Mouse (Mus musculus) liver, embryonic 16.5 days (tissue): Measurements from ENCODE around the gene Zfp36l2. TPM values are rescaled to one million over a fixed set of nuclear protein-coding genes. Genes with fewer than 3 reads are reported as not detected.

Source experiments
- ATAC-seq: fragments of 200-750 bp; cut with Nextera tagmentation; 2 replicates; pipeline ENCODE4 v1.8.0; 2017; ENCODE audit warnings: low read depth, mild to moderate bottlenecking, moderate number of reproducible peaks, moderate library complexity
- H3K27ac ChIP-seq: fragments of 300-500 bp; sonication (generic); 2 replicates; pipeline ENCODE4 v1.5.1; 2014; ENCODE audit warnings: mild to moderate bottlenecking, low read length
- H3K27me3 ChIP-seq: fragments of 300-500 bp; sonication (generic); 2 replicates; pipeline ENCODE4 v1.6.1; 2014; ENCODE audit warnings: low read depth, low read length, mixed read lengths; ENCODE audit not compliant: control insufficient read depth, insufficient read depth
- H3K36me3 ChIP-seq: fragments of 300-500 bp; sonication (generic); 2 replicates; pipeline ENCODE4 v1.6.1; 2014; ENCODE audit warnings: mild to moderate bottlenecking; ENCODE audit not compliant: control insufficient read depth, insufficient read depth
- H3K4me1 ChIP-seq: fragments of 300-500 bp; sonication (generic); 2 replicates; pipeline ENCODE4 v1.6.1; 2014; ENCODE audit warnings: low read depth, low read length, mixed read lengths; ENCODE audit not compliant: control insufficient read depth
- H3K4me2 ChIP-seq: fragments of 300-500 bp; sonication (generic); 2 replicates; pipeline ENCODE4 v1.6.1; 2014; ENCODE audit warnings: low read depth, low read length, mixed read lengths
- H3K4me3 ChIP-seq: fragments of 300-500 bp; sonication (generic); 2 replicates; pipeline ENCODE4 v1.5.1; 2014; ENCODE audit warnings: low read depth, mild to moderate bottlenecking, low read length
- H3K9ac ChIP-seq: fragments of 300-500 bp; sonication (generic); 2 replicates; pipeline ENCODE4 v1.6.1; 2014; ENCODE audit warnings: low read depth, low read length
- H3K9me3 ChIP-seq: fragments of 300-500 bp; sonication (generic); replicated peaks from 2 replicates; pipeline ENCODE4 v1.6.1; 2016; ENCODE audit warnings: low read length; ENCODE audit not compliant: control insufficient read depth
- WGBS: fragments of 180-500 bp; shearing (Covaris S2); extraction: QIAGEN DNeasy Blood & Tissue Kit; methylation state at CpG from one replicate; pipeline ENCODE4 v1.1.7; 2014; ENCODE audit not compliant: insufficient replicate concordance; 5-methylcytosine and 5-hydroxymethylcytosine counted together
- polyA plus RNA-seq: library from polyadenylated mRNA; unstranded; fragments of >200 nt; fragmentation: Nextera tagmentation; extraction: Ambion mirVana; gene quantifications from 2 replicates; pipeline ENCODE4 v1.2.1, GENCODE M21; 2015

Gene Zfp36l2
- polyA plus RNA-seq, 1 experiment from 2014 or later, result 4.6 TPM

DNA sequence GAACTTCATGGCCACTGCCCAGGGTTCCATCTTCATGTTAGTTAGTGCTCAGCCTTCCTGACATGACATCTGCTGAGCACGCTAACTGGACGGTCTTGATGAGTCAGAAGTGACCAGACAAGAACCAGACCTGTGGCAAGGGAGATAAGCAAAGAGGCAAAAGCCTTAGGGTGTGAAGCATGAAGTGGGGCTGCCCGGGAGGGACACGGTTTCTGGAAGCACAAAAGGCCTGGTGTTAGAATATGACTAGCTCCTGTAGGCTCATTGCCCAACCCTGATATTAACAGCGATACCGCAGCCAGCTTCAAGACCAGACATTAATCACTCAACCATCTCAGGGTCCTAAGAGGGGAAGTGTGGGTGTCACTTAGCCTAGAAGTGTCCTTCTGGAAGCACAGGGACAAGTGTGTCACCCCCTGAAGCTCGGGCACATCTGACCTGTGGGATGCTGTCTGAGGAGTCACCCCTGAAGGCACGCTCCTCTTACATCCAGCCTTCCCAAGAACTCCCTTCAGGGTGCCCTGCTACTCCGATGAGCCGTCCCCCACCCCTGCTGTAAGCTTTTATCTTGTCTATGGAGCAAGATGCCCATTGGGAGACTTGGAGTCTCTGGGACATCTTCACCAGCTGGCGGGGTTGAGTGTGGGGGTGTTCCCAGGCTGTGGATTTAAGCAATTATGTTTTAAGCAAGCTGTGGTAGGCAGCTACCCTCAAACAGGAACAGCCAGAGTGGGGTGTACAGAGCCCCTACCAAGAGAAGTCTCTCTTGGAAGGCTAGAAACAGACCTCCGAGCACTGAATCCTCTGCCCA, 34.6 kb downstream of the Zfp36l2 start:
- Histone ChIP-seq H3K9ac (peak overlapping the region; percentile 51), H3K4me1 (peaks cover 90% of the 10 kb centered on the region)
- ATAC-seq, result peak; percentile 79

DNA sequence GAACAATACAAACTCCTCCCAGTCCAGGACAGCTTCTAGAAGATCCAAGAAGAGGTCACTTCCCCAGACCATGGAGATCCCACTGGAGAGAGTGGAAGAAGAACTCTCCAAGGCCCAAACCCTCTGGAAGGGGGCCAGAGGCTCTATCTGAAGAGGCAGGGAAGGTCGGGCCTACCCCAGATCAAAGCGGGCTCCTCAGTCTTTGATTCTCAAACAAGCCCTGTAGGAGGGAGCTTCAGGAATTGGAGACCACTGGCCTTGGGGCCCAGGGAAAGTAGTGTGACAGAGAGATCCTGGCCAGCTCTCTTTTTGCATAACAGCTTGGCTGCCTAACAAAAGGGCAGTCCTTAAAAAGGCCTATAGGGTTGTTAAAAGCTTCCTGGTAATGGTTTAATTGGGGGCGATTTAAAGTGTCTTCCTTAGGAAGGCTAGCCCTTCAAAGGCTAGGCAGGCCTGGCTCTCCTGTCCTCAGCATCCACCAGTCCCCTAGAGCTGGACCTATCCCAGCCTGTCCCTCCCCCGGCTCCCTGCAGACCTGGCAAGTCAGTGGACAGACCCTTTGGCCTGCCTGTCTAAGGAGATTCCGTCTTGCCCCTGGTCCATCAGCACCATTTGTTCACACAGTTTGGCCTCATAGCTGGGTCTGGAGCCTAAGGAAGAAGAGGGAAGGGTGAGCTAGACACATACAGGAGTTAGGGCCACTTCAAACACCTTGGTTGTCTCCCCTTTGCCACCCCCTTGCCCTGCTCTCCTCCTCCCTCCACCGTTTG, 35.4 kb downstream of the Zfp36l2 start:
- peak overlapping the region; percentile 51 for H3K9ac ChIP-seq

More for the DNA sequence above, 34.6 kb downstream of the Zfp36l2 start:
- no peaks in the 10 kb centered on the region for H3K9me3 ChIP-seq
- 40% methylated on average over 12 of the region's 12 CpGs for WGBS
- H3K36me3 ChIP-seq, result no peaks in the 10 kb centered on the region
- H3K27ac ChIP-seq, result peak overlapping the region; percentile 93
- H3K4me3 ChIP-seq, result no peak overlapping the region; the same call in 1 of the 2 replicates
- H3K27me3 ChIP-seq, result no peaks in the 10 kb centered on the region
- peak overlapping the region; percentile 41 for H3K4me2 ChIP-seq

DNA sequence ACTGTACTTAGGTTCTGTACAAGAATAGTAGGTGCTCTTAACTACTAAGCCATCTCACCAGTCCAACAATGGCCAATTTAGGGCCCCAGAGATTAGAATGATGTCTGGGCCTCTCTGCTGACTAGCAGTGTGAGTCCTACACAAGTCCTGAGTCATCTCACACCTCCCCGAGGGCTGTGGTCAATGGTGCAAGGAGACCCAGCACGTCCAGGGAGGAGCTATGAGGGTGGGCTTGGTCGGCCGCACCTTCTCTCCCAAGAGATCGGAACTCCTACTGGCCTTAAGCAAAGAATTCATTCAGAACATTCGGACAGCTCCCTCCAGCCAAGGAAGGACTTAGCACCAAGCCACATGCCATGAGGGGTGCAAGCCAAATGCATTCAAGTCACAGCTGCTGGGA, 36.4 kb downstream of the Zfp36l2 start:
- Histone ChIP-seq H3K4me2 (no peak overlapping the region), H3K36me3 (no peaks in the 10 kb centered on the region), H3K4me1 (peaks cover 92% of the 10 kb centered on the region), H3K9ac (no peak overlapping the region), H3K9me3 (no peaks in the 10 kb centered on the region), H3K27me3 (no peaks in the 10 kb centered on the region), H3K27ac (peak overlapping the region; percentile 93), H3K4me3 (no peak overlapping the region)
- no peak for ATAC-seq
- WGBS, result 57% methylated on average over 6 of the region's 6 CpGs

More for the DNA sequence above, 35.4 kb downstream of the Zfp36l2 start:
- 47% methylated on average over 6 of the region's 6 CpGs for WGBS
- Histone ChIP-seq H3K27ac (peak overlapping the region; percentile 93), H3K4me2 (peak overlapping the region; percentile 41), H3K36me3 (no peaks in the 10 kb centered on the region), H3K9me3 (no peaks in the 10 kb centered on the region), H3K4me3 (no peak overlapping the region; the same call in 1 of the 2 replicates), H3K27me3 (no peaks in the 10 kb centered on the region), H3K4me1 (peaks cover 90% of the 10 kb centered on the region)
- ATAC-seq, result no peak

DNA sequence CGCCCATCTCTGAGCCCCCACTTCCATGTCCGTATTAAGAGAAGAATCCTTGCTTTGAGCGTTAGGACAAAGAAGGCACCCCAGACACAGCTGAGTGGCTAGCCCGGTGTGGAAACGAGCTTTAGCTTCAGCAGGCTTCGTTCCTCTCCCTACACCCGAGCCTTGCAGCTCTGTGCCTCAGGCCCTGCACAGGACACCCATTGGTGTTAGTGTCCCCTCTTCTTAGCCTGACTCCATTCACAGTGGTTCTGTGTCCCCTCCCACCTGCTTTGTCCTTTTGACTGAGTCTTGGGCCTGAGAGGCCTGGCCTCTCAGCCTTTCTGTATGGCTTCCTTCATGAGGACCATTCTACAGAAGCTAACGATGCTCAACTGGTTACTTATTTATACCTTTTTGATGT, 37.5 kb downstream of the Zfp36l2 start:
- 79% methylated on average over 8 of the region's 8 CpGs for WGBS
- no peak for ATAC-seq
- H3K36me3 ChIP-seq, result no peaks in the 10 kb centered on the region
- peaks cover 96% of the 10 kb centered on the region for H3K4me1 ChIP-seq
- H3K27ac ChIP-seq, result peak overlapping the region; percentile 89
- no peak overlapping the region for H3K4me3 ChIP-seq
- no peaks in the 10 kb centered on the region for H3K9me3 ChIP-seq
- H3K4me2 ChIP-seq, result no peak overlapping the region
- no peak overlapping the region for H3K9ac ChIP-seq
- H3K27me3 ChIP-seq, result no peaks in the 10 kb centered on the region

DNA sequence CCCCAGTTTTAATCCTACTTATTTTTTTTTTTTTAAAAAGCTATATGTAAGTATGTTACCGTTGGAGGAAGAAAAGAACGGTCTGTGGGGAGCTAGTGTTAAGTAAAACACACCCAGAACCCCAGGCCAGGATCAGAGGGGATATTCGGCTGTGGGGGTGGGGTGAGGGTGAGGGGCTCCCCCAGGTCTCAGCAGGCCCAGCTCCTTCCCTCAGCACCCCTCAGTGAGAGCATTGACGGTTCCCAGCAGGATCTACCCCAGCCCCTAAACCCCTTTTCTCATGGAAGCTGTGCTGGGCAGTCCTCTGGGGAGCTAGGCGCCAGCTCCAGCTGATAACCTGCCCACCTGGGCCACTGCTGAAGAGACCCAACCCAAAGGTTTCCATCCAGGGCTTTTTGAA, 38.2 kb downstream of the Zfp36l2 start:
- Histone ChIP-seq H3K9ac (no peak overlapping the region; the same call in none of the 2 replicates), H3K27ac (peak overlapping the region; percentile 89), H3K9me3 (no peaks in the 10 kb centered on the region), H3K27me3 (no peaks in the 10 kb centered on the region), H3K36me3 (no peaks in the 10 kb centered on the region), H3K4me3 (no peak overlapping the region), H3K4me1 (peaks cover 97% of the 10 kb centered on the region), H3K4me2 (no peak overlapping the region)
- 52% methylated on average over 5 of the region's 5 CpGs for WGBS
- no peak for ATAC-seq

DNA sequence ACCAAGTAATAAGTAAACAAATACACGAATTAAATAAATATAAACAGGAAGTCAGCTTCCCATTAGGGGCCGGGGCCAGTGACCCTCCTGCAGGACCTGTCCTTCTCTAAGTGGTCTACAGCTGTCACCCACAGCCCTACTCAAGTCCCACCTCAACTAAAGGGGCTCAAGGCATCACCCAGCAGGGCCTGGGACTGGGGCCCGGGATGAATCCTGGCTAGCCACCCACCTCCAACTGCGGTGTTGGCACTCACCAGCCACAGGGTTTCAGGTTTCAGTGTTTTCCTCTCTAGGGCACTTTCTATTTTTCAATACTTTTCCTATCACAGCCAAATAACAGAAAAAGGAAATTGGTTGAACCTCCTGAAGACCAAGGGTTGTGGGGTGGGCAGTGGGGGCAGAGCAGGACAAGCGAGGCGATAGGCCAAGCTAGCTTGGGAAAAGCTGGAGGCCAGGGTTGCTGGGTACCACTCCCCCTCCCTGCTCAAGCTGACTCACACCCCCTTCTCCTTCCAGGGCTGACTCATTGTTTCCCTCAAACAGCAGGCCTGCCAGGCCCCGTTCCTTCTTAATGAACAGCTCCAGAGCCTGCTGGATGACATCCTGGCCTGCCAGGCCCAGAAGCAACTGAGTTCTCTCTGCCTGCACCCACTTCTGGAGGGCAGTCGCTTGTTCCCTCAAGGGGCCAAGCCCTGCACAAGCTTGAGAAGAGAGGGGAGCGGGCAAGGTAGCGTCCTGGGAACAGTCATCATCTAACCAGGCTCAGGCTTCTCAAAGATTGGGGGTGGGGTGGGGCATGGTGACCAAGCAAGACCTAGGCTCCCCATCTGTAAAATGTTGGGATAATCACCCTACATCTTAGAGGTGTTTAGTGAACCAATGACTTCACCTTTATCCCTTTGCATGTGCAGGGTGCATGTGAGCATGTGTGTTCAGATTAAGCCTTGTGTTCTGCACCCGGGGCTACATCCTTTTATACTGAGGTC, 39.0 kb downstream of the Zfp36l2 start:
- Histone ChIP-seq H3K27me3 (no peaks in the 10 kb centered on the region), H3K4me3 (no peak overlapping the region), H3K9ac (peak overlapping the region; percentile 29), H3K36me3 (no peaks in the 10 kb centered on the region), H3K4me2 (peak overlapping the region; percentile 66; the same call in 1 of the 2 replicates), H3K27ac (peak overlapping the region; percentile 89), H3K4me1 (peaks cover 96% of the 10 kb centered on the region), H3K9me3 (no peaks in the 10 kb centered on the region)
- ATAC-seq, result peak; percentile 12; the same call in 1 of the 2 replicates
- WGBS, result 40% methylated on average over 11 of the region's 11 CpGs

DNA sequence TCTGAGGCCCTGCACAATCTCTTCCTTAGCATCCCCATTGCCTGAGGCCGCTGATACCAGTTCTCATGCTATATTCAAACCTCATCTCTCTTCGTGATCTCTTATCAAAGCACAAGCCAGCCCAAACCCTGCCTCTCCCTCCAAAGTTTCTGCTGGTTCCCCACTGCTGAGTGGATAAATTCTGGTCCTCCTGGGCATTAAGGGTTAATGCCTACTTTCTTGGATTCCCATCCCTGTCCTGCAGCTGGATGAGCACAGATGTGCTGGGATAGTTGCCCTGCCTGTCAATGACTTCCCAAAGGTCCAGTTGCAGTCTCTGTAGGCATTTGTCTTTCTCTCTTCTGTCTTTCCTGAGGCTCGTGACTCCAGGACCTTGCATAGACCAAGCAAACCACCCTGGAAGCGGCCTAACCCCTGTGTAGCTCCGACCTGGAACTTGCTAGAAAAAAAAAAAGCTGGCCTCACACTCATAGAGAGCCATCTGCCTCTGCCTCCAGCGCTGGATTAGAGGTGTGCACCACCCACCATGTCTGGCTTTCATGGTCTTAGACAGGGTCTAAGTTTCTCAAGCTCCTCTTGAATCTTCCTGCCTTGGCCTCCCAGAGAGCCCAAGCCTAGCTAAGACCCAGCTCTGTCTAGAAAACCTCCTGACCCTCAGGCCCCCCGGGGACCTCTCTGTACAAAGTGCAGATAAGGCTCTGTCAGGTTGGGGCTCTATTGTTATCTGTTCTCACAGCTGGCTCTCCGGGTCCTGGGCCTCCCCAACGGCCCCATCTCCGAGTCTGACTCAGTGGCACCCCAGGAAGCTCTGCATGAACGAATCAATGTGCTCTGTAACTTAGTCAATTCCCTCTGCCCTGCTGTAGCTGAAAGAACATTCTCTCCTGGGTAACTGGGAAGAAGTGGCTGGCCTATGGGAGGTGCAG, 40.3 kb downstream of the Zfp36l2 start:
- H3K9ac ChIP-seq, result peak overlapping the region; percentile 29
- peaks cover 95% of the 10 kb centered on the region for H3K4me1 ChIP-seq
- H3K27me3 ChIP-seq, result no peaks in the 10 kb centered on the region
- H3K27ac ChIP-seq, result peak overlapping the region; percentile 89
- 16% methylated on average over 11 of the region's 11 CpGs for WGBS
- H3K9me3 ChIP-seq, result no peaks in the 10 kb centered on the region
- peak overlapping the region; percentile 66 for H3K4me2 ChIP-seq
- H3K36me3 ChIP-seq, result no peaks in the 10 kb centered on the region
- ATAC-seq, result peak; percentile 83
- peak overlapping the region; percentile 31 for H3K4me3 ChIP-seq
